Mouse (Mus musculus): ENCODE measurements around the gene Eif4ebp2. TPM values are rescaled to one million over a fixed set of nuclear protein-coding genes. Genes with fewer than 3 reads are reported as not detected.

Eif4ebp2 gene
- polyA plus RNA-seq (2015; fragmentation: Nextera tagmentation; extraction: Ambion mirVana), result 61.3 and 62.5 TPM in 2 replicates

- Histone ChIP-seq H3K4me3 (ENCODE audit: low read depth, low read length) (peak within 1 kb of the TSS; percentile 99), H3K9me3 (ENCODE audit: low read length) (no peaks in the 10 kb centered on the region), H3K4me2 (replicated peaks; ENCODE audit: low read depth, low read length) (peak within 1 kb of the TSS; percentile 82), H3K27ac (ENCODE audit: low read length) (peak within 1 kb of the TSS; percentile 93), H3K36me3 (ENCODE audit: insufficient read depth, low read length) (no peaks in the 10 kb centered on the region), H3K27me3 (replicated peaks; ENCODE audit: insufficient read depth, low read length) (no peaks in the 10 kb centered on the region), H3K9ac (replicated peaks; ENCODE audit: low read depth) (peak within 1 kb of the TSS; percentile 88), H3K4me1 (ENCODE audit: insufficient read depth, low read depth, low read length) (peaks cover 4% of the 10 kb centered on the region; the same call in 1 of the 2 replicates)
- ATAC-seq, result peak; percentile 98
- DNase-seq (ENCODE audit: low spot score), result peak; percentile 99
- 1% methylated on average over 27 of the region's 36 CpGs for WGBS
- TF ChIP-seq EP300 (IDR thresholded peaks at IDR 0.05), result peak; percentile 41; the same call in 1 of the 2 replicates
- TF ChIP-seq CTCF (IDR thresholded peaks at IDR 0.05), result no peak
Measured at GRCm38 (mm10) chr10:61452645-61453044, at the start of gene Eif4ebp2. Gene Eif4ebp2 (minus strand): TSS chr10:61452661.

DNA sequence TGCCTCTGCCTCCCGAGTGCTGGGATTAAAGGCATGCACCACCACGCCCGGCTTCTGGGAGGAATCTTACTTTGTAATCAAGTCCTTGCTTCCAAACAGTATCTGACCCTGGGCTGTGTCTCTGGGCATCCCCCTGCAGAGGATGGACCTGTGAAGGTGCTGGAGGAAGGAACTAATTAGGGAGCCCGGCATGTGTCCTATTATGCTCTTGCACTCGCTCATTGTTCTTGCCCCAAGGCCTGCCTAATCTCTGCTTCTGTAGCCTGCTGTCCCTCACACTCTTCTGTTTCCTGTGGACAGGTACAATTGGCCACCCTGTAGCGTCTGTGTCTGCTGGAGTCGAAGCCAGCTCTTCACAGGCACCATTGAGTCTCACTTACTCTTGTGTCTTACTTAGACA is 48.3 kb upstream of the Eif4ebp2 start:
- ATAC-seq (no peak), DNase-seq (ENCODE audit: low spot score) (no peak)
- Histone ChIP-seq H3K27ac (ENCODE audit: low read length) (no peak overlapping the region), H3K36me3 (ENCODE audit: insufficient read depth, low read length) (no peaks in the 10 kb centered on the region), H3K4me2 (replicated peaks; ENCODE audit: low read depth, low read length) (no peak overlapping the region), H3K4me3 (ENCODE audit: low read depth, low read length) (no peak overlapping the region), H3K9ac (replicated peaks; ENCODE audit: low read depth) (no peak overlapping the region), H3K9me3 (ENCODE audit: low read length) (no peaks in the 10 kb centered on the region), H3K27me3 (replicated peaks; ENCODE audit: insufficient read depth, low read length) (no peaks in the 10 kb centered on the region), H3K4me1 (ENCODE audit: insufficient read depth, low read depth, low read length) (no peaks in the 10 kb centered on the region)
- TF ChIP-seq EP300 (IDR thresholded peaks at IDR 0.05) (no peak), CTCF (IDR thresholded peaks at IDR 0.05) (no peak)
- 67% methylated on average over 7 of the region's 7 CpGs for WGBS

DNA sequence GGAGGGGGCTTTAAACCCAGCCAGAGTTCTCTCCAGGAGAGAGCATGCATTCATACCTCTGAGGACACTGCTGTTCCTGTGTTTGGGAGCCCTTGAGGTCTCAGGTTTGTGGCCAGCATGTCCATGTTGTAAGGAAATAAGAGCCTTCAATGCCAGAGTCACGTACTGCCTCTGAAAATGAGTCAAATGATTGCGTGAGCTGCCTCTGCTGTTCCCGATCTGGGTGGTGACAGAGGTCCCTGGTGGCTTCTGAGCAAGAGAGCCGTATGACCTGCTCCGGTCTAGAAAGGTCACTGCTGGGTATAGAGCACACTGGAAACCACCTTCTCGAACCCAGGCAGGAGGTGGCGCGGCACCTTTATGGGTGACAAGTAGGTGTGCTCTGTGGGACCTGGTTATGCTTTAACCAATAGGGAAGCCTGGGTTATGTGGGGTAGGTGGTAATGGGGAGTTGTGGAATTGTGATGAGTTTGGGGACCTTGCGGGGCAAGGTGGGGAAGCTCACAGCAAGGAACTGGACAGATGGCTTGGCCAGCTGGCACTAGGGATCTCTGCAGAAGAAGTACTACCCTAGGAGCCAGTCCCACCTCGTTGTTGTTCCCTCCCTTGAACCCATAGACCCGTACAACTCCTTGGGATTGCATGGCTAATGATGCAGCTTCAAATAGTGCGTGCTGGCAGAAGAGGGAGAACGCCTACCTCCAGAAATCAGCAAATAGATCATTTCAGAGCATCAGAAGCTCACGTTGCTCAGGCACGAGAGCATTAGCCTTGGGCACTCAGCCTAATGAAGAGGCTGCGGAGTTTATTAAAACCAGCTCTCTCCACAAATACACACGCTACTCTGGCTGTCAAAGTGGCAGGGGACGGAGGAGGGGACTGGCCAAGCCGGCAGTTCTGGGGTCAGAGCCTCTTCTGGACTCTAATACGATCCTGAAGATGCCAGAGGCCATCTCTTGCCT is 47.3 kb upstream of the Eif4ebp2 start:
- DNase-seq (ENCODE audit: low spot score) (no peak), ATAC-seq (no peak)
- Histone ChIP-seq H3K4me1 (ENCODE audit: insufficient read depth, low read depth, low read length) (no peaks in the 10 kb centered on the region), H3K9me3 (ENCODE audit: low read length) (no peaks in the 10 kb centered on the region), H3K4me3 (ENCODE audit: low read depth, low read length) (no peak overlapping the region), H3K36me3 (ENCODE audit: insufficient read depth, low read length) (no peaks in the 10 kb centered on the region), H3K4me2 (replicated peaks; ENCODE audit: low read depth, low read length) (no peak overlapping the region), H3K9ac (replicated peaks; ENCODE audit: low read depth) (no peak overlapping the region), H3K27ac (ENCODE audit: low read length) (no peak overlapping the region), H3K27me3 (replicated peaks; ENCODE audit: insufficient read depth, low read length) (no peaks in the 10 kb centered on the region)
- TF ChIP-seq EP300 (IDR thresholded peaks at IDR 0.05), result no peak
- TF ChIP-seq CTCF (IDR thresholded peaks at IDR 0.05), result no peak
- 77% methylated on average over 20 of the region's 20 CpGs for WGBS

DNA sequence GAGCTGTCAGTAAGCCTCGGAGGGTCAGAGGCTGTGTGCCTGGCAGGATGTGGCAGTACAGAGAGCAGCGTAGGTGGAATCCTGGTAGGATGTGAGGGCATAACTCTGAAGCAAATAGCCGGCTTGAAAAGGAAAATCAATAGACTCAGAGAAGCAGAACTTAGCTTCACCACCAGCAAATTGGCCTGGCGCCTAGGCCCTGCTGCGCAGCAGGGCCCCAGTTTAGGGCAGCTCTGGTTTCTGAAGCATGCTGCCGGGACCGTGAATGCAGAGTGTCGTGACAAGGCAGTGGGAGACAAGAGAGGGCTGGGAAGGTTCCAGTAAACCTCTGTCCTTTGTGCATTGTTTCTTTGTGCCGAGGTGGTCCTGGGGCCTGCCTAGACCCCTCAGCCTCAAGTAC is 43.8 kb upstream of the Eif4ebp2 start:
- Histone ChIP-seq H3K9ac (replicated peaks; ENCODE audit: low read depth) (no peak overlapping the region), H3K4me3 (ENCODE audit: low read depth, low read length) (no peak overlapping the region), H3K9me3 (ENCODE audit: low read length) (no peaks in the 10 kb centered on the region), H3K4me2 (replicated peaks; ENCODE audit: low read depth, low read length) (no peak overlapping the region), H3K27ac (ENCODE audit: low read length) (no peak overlapping the region), H3K27me3 (replicated peaks; ENCODE audit: insufficient read depth, low read length) (no peaks in the 10 kb centered on the region), H3K36me3 (ENCODE audit: insufficient read depth, low read length) (no peaks in the 10 kb centered on the region), H3K4me1 (ENCODE audit: insufficient read depth, low read depth, low read length) (no peaks in the 10 kb centered on the region)
- ATAC-seq (no peak), DNase-seq (ENCODE audit: low spot score) (no peak)
- WGBS, result 59% methylated on average over 9 of the region's 9 CpGs
- no peak for TF ChIP-seq CTCF (IDR thresholded peaks at IDR 0.05)
- TF ChIP-seq EP300 (IDR thresholded peaks at IDR 0.05), result no peak

- ATAC-seq, result no peak
Measured at GRCm38 (mm10) chr10:61495461-61495860, 43.0 kb upstream of the Eif4ebp2 start.

DNA sequence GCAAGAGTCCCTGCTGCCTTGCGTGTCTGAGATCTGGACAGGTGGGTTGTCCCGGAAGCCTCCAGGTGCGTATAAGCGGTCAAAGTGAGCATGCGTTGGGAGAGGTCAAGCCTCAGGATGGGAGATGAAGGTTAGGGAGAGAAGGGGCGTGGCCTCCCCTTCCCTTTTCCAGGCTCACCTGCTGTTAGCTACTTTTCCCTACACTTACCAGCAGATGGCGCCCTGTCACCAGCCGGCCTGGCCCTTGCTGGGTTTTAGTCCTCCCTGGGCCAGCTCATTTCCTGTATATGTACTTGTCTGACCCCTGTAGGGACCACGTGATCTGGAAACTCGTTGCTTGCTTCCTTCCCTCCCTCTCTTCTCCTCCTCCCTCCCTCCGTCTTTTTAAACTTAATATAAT is 39.6 kb upstream of the Eif4ebp2 start:
- ATAC-seq (peak; percentile 89), DNase-seq (ENCODE audit: low spot score) (peak; percentile 94)
- no peak overlapping the region for H3K4me3 ChIP-seq (ENCODE audit: low read depth, low read length)
- H3K36me3 ChIP-seq (ENCODE audit: insufficient read depth, low read length), result no peaks in the 10 kb centered on the region
- no peaks in the 10 kb centered on the region for H3K4me1 ChIP-seq (ENCODE audit: insufficient read depth, low read depth, low read length)
- H3K27me3 ChIP-seq (replicated peaks; ENCODE audit: insufficient read depth, low read length), result no peaks in the 10 kb centered on the region
- whole genome bisulfite sequencing, result 8% methylated on average over 11 of the region's 11 CpGs
- H3K9me3 ChIP-seq (ENCODE audit: low read length), result no peaks in the 10 kb centered on the region
- H3K4me2 ChIP-seq (replicated peaks; ENCODE audit: low read depth, low read length), result no peak overlapping the region
- TF ChIP-seq EP300 (IDR thresholded peaks at IDR 0.05) (no peak), CTCF (IDR thresholded peaks at IDR 0.05) (peak; percentile 98)
- no peak overlapping the region for H3K27ac ChIP-seq (ENCODE audit: low read length)
- H3K9ac ChIP-seq (replicated peaks; ENCODE audit: low read depth), result no peak overlapping the region

More at GRCm38 (mm10) chr10:61495461-61495860, 43.0 kb upstream of the Eif4ebp2 start:
- Histone ChIP-seq H3K4me3 (ENCODE audit: low read depth, low read length) (no peak overlapping the region), H3K27me3 (replicated peaks; ENCODE audit: insufficient read depth, low read length) (no peaks in the 10 kb centered on the region), H3K27ac (ENCODE audit: low read length) (no peak overlapping the region), H3K9me3 (ENCODE audit: low read length) (no peaks in the 10 kb centered on the region), H3K4me1 (ENCODE audit: insufficient read depth, low read depth, low read length) (no peaks in the 10 kb centered on the region), H3K4me2 (replicated peaks; ENCODE audit: low read depth, low read length) (no peak overlapping the region), H3K9ac (replicated peaks; ENCODE audit: low read depth) (no peak overlapping the region), H3K36me3 (ENCODE audit: insufficient read depth, low read length) (no peaks in the 10 kb centered on the region)
- TF ChIP-seq CTCF (IDR thresholded peaks at IDR 0.05), result no peak
- TF ChIP-seq EP300 (IDR thresholded peaks at IDR 0.05), result no peak
- no peak for DNase-seq (ENCODE audit: low spot score)
- WGBS, result 53% methylated on average over 4 of the region's 4 CpGs
